Mouse (Mus musculus) kidney, embryonic 16.5 days (tissue): ENCODE measurements at regions not wholly inside any gene's neighbourhood (a gene's known extent, or its start where the extent isn't known, plus 50 kb on each side); places are given as distances from the start of the nearest gene placed in this dataset.

ENCODE experiments used
- ATAC-seq: fragments of 200-750 bp; cut with Nextera tagmentation; 2 replicates; pipeline ENCODE4 v1.8.0; 2017; ENCODE audit warnings: moderate TSS enrichment; ENCODE audit not compliant: low FRiP score, low TSS enrichment
- H3K27ac ChIP-seq: fragments of 300-500 bp; sonication (generic); 2 replicates; pipeline ENCODE4 v1.5.1; 2014; ENCODE audit warnings: low read length
- H3K27me3 ChIP-seq: fragments of 300-500 bp; sonication (generic); 2 replicates; pipeline ENCODE4 v1.6.1; 2014; ENCODE audit warnings: low read length, control low read depth, mixed read lengths; ENCODE audit not compliant: insufficient read depth
- H3K36me3 ChIP-seq: fragments of 300-500 bp; sonication (generic); 2 replicates; pipeline ENCODE4 v1.6.1; 2014; ENCODE audit warnings: low read length, control low read depth, mixed read lengths; ENCODE audit not compliant: insufficient read depth
- H3K4me1 ChIP-seq: fragments of 300-500 bp; sonication (generic); 2 replicates; pipeline ENCODE4 v1.6.1; 2014; ENCODE audit warnings: low read length, control low read depth, mixed read lengths; ENCODE audit not compliant: insufficient read depth
- H3K4me2 ChIP-seq: fragments of 300-500 bp; sonication (generic); replicated peaks from 2 replicates; pipeline ENCODE4 v1.6.1; 2014; ENCODE audit warnings: low read depth, low read length
- H3K4me3 ChIP-seq: fragments of 300-500 bp; sonication (generic); 2 replicates; pipeline ENCODE4 v1.5.1; 2014; ENCODE audit warnings: mild to moderate bottlenecking, low read length
- H3K9ac ChIP-seq: fragments of 300-500 bp; sonication (generic); replicated peaks from 2 replicates; pipeline ENCODE4 v1.6.1; 2014; ENCODE audit warnings: low read length
- H3K9me3 ChIP-seq: fragments of 300-500 bp; sonication (generic); 2 replicates; pipeline ENCODE4 v1.6.1; 2016; ENCODE audit warnings: low read length, control low read depth
- WGBS: fragments of 180-500 bp; shearing (Covaris S2); extraction: QIAGEN DNeasy Blood & Tissue Kit; methylation state at CpG from one replicate; pipeline ENCODE4 v1.1.7; 2014; 5-methylcytosine and 5-hydroxymethylcytosine counted together

DNA sequence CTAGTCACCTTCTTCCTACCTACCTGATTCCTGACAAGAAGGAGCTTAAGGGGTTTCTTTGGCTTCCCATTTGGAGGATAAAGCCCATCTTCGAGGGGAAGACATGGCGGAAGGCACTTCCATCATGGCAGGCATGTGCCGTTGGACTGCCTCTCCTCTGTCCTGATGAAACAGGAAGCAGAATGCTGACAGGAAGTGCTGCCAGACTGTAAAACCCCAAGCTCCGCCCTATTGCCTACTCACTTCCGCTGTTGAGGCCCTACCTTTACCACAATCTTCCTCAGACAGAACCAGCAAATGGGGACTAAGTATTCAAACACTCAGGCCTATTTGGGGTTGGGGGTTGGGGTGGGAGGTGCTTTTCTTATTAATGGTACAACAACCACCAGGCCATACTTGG is 104.1 kb downstream of the Mex3b start:
- Histone ChIP-seq H3K9me3 (no peaks in the 10 kb centered on the region), H3K4me3 (no peak overlapping the region), H3K36me3 (no peaks in the 10 kb centered on the region), H3K4me1 (no peaks in the 10 kb centered on the region), H3K27ac (no peak overlapping the region), H3K9ac (no peak overlapping the region), H3K27me3 (no peaks in the 10 kb centered on the region), H3K4me2 (no peak overlapping the region)
- ATAC-seq: no peak
- 93% methylated on average over 5 of the region's 5 CpGs for WGBS

DNA sequence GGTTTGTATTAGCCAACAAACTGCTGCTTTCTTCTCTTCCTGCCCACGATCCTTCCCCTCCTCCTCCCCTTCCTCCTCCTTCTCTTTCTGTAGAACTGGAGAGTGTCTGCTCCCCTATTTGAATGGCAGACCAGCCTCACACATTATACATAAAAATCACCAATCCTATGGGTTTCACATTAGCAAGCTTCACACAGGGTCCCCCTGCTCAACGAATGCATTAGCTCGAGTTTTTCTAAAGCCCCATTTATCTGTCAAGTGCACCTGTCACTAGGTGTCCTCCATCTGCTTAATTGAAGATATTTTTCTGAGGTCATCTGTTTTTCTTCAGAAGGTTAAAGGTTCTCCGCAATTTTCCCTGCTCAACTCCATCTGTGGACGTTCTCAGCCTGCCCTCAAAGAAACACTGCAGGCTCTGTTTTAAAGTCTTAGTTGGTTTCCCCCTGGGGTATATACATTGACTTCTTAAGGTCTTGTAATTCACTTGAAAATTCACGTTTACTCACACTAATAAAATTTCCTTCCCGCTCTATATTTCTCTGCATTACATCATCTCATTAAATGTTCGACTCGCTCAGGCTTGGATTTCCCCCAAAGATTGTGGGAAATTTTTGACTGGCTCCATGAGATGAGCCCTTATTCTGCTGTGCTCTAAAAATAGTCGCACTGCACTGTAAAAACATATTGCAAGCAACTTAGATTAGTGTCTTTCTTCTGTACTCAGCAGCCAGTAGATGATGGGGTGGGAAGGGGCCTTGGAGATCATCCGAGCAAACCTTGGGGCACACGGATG is 105.3 kb downstream of the Mex3b start:
- ATAC-seq: no peak
- Histone ChIP-seq H3K27ac (no peak overlapping the region), H3K4me3 (no peak overlapping the region), H3K27me3 (no peaks in the 10 kb centered on the region), H3K4me2 (no peak overlapping the region), H3K9ac (no peak overlapping the region), H3K9me3 (no peaks in the 10 kb centered on the region), H3K36me3 (no peaks in the 10 kb centered on the region), H3K4me1 (no peaks in the 10 kb centered on the region)
- 58% methylated on average over 12 of the region's 12 CpGs for WGBS

DNA sequence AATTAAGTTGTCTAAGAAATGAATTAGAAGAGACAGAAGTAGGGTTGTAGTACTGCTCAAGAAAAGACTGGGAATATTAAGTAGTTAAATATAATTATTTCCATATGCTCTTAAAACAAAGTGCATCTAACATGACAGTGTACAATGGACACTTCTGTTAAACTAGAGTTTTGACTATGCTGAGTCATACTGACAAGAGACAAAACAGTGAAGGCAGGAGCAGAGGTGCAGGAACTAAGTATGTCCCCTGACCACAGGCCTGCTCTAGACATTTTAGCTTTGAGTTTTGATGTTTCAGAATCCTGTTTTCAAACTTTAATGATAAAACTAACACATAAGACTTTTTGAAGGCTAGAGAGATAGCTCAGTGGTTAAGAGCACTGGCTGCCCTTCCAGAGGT is 123.6 kb downstream of the Mex3b start:
- Histone ChIP-seq H3K4me1 (no peaks in the 10 kb centered on the region), H3K27me3 (no peaks in the 10 kb centered on the region), H3K9ac (no peak overlapping the region), H3K36me3 (no peaks in the 10 kb centered on the region), H3K27ac (no peak overlapping the region), H3K4me3 (no peak overlapping the region), H3K9me3 (no peaks in the 10 kb centered on the region), H3K4me2 (no peak overlapping the region)
- no peak for ATAC-seq

DNA sequence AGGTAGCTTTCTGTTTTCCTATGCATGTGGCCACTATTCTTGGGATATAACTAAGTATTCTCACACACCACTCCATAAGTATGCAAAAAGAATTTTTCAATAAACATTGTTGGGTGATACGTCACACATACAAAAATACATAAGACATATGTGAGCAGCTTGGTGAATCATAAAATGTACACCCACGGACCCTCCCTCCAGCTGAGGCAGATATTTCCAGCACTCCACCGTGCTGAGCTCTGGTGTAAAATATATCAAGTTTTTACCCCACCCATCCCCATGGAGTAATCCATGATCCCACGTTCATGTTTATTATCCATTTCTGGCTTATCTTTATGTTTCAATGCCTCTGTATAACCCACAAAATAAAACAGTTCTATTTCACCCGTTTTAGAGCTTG is 126.0 kb downstream of the Mex3b start:
- no peak overlapping the region for H3K9ac ChIP-seq
- no peaks in the 10 kb centered on the region for H3K4me1 ChIP-seq
- no peaks in the 10 kb centered on the region for H3K9me3 ChIP-seq
- no peak for ATAC-seq
- H3K27me3 ChIP-seq: no peaks in the 10 kb centered on the region
- 67% methylated on average over 5 of the region's 5 CpGs for WGBS
- no peak overlapping the region for H3K4me3 ChIP-seq
- no peak overlapping the region for H3K27ac ChIP-seq
- no peak overlapping the region for H3K4me2 ChIP-seq
- no peaks in the 10 kb centered on the region for H3K36me3 ChIP-seq

DNA sequence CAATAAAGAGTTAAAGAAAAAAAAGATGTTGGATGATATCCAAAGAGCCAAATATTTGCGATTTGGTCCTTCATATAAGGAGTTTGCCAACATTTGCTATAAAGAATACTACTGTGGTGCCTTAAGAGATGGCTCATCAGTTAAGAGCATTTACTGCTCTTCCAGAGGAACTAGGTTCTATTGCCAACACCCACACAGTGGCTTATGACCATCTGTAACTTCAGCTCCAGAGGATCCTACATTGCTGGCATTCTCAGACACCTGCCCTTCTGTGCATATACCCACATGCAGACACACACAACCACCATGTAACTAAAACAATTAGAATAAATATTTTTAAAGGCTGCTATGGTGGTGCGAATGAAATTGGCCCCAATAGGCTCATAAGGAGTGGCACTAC is 131.7 kb downstream of the Mex3b start:
- H3K36me3 ChIP-seq: no peaks in the 10 kb centered on the region
- H3K9me3 ChIP-seq: no peaks in the 10 kb centered on the region
- no peak overlapping the region for H3K4me3 ChIP-seq
- H3K4me2 ChIP-seq: no peak overlapping the region
- WGBS: 82% methylated on average over 2 of the region's 2 CpGs
- no peaks in the 10 kb centered on the region for H3K27me3 ChIP-seq
- H3K4me1 ChIP-seq: no peaks in the 10 kb centered on the region
- ATAC-seq: no peak
- no peak overlapping the region for H3K9ac ChIP-seq
- H3K27ac ChIP-seq: no peak overlapping the region

DNA sequence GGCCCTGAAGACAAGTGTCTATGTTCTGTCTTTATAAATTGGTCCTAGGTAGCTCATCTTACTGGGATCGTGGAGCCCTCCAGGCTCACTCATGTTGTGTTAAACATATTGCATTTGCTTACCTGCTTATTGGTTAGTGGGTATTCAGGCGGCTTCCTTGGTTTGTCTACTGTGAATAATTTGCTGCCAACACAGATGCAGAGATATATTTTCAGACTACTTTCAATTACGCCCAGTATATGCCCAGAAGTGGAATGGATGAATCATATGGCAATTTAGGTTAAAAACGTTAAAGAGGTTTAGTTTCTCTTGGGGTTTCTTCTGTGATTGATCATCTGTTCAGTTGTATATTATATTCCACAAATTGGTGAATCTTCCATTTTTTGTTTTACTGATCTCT is 140.4 kb downstream of the Mex3b start:
- Histone ChIP-seq H3K27ac (no peak overlapping the region), H3K27me3 (no peaks in the 10 kb centered on the region), H3K9me3 (no peaks in the 10 kb centered on the region), H3K4me3 (no peak overlapping the region), H3K9ac (no peak overlapping the region), H3K4me2 (no peak overlapping the region), H3K36me3 (no peaks in the 10 kb centered on the region), H3K4me1 (no peaks in the 10 kb centered on the region)
- no peak for ATAC-seq
- WGBS: 89% methylated on average over 4 of the region's 4 CpGs

DNA sequence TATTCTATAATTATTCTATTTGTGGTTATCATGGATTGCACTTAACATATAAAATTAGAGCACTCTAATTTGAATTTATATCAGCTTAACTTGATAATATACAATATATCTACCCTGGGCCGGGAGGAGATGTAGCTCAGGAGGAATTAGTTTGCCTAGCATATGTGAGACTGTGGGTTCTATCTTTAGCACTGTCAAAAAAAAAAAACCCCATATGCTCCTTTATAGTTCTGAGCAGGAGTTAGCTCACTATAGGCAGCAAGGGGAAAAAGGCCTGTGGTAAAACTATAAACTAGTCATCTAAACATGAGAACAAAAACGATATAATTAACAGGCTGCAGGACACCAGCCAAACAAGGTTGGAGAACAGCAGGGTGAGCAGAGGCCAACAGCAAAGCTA is 145.0 kb downstream of the Mex3b start:
- Histone ChIP-seq H3K9me3 (no peaks in the 10 kb centered on the region), H3K4me2 (no peak overlapping the region), H3K36me3 (no peaks in the 10 kb centered on the region), H3K27ac (no peak overlapping the region), H3K9ac (no peak overlapping the region), H3K4me3 (no peak overlapping the region), H3K27me3 (no peaks in the 10 kb centered on the region), H3K4me1 (no peaks in the 10 kb centered on the region)
- ATAC-seq: no peak
- WGBS: 46% methylated on average over 2 of the region's 2 CpGs

DNA sequence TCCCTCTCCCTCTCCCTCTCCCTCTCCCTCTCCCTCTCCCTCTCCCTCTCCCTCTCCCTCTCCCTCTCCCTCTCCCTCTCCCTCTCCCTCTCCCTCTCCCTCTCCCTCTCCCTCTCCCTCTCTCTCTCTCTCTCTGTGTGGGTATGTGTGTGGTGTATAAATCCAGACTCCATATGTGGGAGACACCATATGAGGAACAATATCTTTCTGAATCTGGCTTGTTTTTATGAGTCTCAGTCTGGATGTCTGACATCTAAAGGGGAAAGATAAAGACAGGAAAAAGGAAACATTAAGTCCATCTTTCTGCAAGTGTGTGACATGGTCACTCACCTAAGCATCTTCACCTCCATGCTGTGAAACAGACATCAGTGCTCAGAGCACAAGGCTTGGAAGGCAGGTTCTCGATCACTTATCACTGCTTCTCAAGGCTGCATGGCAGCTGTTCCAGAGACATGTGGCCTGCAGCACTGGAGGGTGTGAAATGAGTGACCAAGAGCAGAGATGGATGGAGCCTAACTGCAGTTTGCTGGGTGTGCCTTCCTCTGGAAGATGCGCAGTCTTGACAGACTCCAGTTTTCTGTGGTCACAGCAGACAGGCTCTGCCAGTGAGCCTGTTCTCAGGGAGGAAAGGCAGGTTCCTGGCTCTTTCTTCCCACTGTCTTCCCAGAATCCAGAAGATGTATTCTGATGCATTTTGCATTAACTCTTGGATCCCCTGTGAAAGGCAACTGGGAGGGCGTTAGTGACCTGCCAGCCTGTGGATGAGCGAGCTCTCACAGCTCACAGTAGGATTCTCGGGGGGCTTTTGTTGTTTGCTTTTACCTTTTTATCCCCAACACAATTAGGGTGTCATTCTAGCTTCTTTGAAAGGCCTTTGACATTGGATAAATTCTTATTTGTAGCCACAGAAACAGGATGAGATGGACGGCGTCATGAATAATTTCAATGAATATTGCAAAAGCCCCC is 147.9 kb downstream of the Mex3b start:
- 75% methylated on average over 7 of the region's 7 CpGs for WGBS
- H3K27ac ChIP-seq: no peak overlapping the region
- no peak overlapping the region for H3K9ac ChIP-seq
- no peak overlapping the region for H3K4me3 ChIP-seq
- H3K36me3 ChIP-seq: no peaks in the 10 kb centered on the region
- H3K27me3 ChIP-seq: no peaks in the 10 kb centered on the region
- no peaks in the 10 kb centered on the region for H3K9me3 ChIP-seq
- H3K4me1 ChIP-seq: no peaks in the 10 kb centered on the region
- no peak overlapping the region for H3K4me2 ChIP-seq
- no peak for ATAC-seq

DNA sequence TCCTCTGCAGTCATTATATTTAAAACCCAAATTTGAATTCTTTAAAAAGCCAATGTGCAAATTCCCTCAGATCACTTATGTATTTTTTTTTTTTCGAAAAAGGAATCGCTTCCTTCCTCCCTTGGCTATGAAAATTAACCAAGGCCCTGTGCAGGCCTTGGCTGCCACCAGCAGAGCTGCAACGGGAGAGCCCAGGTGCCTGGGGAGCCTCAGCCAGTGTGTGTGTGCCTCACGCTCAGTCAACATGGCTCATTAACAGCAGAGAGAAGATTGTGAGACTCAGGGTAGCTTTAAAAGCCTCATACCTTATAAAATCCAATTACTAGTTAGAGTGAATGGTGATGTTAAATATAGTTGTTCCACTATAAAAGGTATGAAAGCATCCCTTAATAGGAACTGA is 148.6 kb downstream of the Mex3b start:
- no peak for ATAC-seq
- Histone ChIP-seq H3K9me3 (no peaks in the 10 kb centered on the region), H3K4me1 (no peaks in the 10 kb centered on the region), H3K36me3 (no peaks in the 10 kb centered on the region), H3K27ac (no peak overlapping the region), H3K9ac (no peak overlapping the region), H3K4me3 (no peak overlapping the region), H3K4me2 (no peak overlapping the region), H3K27me3 (no peaks in the 10 kb centered on the region)
- 44% methylated on average over 4 of the region's 4 CpGs for WGBS

DNA sequence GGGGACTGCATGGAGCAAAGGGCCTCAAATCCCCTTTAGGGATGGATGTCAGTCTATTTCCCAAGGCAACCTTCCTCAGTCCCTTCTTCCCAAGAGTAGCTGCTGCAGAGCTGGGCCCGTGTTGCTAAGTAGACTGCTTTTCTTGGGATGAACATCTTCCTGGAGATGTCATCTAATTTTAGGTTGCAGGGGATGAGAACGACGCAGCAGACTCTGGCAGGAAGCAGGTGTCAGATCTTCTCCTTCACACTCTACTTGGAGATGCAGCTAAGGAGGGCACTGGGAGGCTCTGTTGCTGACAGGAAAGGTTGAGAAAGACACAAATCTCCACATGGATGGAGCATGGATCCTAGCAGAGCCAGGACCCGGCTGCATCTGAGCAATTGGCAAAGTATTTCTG is 149.4 kb downstream of the Mex3b start:
- no peaks in the 10 kb centered on the region for H3K9me3 ChIP-seq
- H3K4me3 ChIP-seq: no peak overlapping the region
- H3K27me3 ChIP-seq: no peaks in the 10 kb centered on the region
- no peak overlapping the region for H3K27ac ChIP-seq
- no peaks in the 10 kb centered on the region for H3K4me1 ChIP-seq
- ATAC-seq: no peak
- H3K36me3 ChIP-seq: no peaks in the 10 kb centered on the region
- 59% methylated on average over 4 of the region's 4 CpGs for WGBS
- no peak overlapping the region for H3K4me2 ChIP-seq
- H3K9ac ChIP-seq: no peak overlapping the region
